In the genomic region with DNA sequence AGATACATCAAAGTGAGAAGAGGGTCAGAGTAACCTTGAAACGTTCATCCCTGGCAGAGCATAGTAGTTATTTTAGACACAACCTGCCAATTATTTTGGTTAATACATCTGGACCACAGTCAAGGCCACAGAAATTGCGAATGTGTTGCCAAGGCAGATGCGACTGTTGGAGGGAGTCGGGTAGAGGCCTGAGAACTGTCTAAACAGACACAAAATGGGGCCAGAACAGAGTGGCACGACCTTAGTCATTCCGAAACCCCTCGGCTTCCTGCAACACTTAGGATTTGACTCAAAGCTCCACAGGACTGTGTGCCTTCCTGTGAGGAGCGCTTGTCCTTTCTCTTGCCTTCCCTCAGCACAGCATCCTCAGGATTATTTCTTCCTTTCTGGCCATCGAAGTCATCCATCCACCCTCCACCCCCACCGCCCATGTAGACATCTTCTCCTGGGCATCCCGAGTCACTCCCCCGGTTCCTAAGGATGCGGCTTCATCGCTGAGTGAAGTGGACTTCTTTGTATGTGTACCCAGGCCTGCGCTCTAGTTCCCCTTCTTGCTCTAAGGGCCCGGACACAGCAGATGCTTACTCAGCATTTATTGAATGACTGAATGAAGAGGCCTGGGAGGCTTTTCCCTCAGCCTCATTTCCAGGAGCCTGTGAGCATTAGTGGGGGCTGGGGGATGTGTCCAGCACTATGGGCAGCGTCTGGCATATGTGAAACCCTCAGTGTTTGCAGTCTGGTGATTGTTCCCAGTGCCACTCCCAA, we compare ENCODE assay signal across 27 mouse cellular contexts. TPM values are rescaled to one million over a fixed set of nuclear protein-coding genes. Genes with fewer than 3 reads are reported as not detected.
A peak's percentile ranks its signal among the peaks of the same experiment; 100 is the strongest.
DNase-seq lines count a peak whose midpoint lies in the region; ATAC-seq lines count a peak whose summit lies in the region.
"Had no signal": no experiment of that assay in that cellular context is flagged by ENCODE, and none has a peak within 500 bp of the region (broad histone marks: within the 10 kb centered on the region; RNA-seq: fewer than 3 reads in every experiment).

No protein-coding gene starts in this region.

- no peaks in the 10 kb centered on the region for H3K36me3 ChIP-seq in midbrain, embryonic 16.5 days (ENCODE audit: control insufficient read depth, insufficient read depth, low read length)
- H3K36me3 ChIP-seq: embryonic facial prominence, embryonic 12.5 days; heart, embryonic 13.5 days; limb, embryonic 12.5 days; liver, embryonic 15.5 days; midbrain, embryonic 10.5 days; neural tube, embryonic 13.5 days had no signal

- H3K9me3 ChIP-seq in midbrain, embryonic 16.5 days (replicated peaks; ENCODE audit: control insufficient read depth, low read length, poor library complexity, severe bottlenecking): no peaks in the 10 kb centered on the region
- H3K9me3 ChIP-seq: embryonic facial prominence, embryonic 12.5 days; heart, embryonic 13.5 days; limb, embryonic 12.5 days; liver, embryonic 15.5 days; midbrain, embryonic 10.5 days; neural tube, embryonic 13.5 days had no signal

- H3K4me2 ChIP-seq in midbrain, embryonic 16.5 days (ENCODE audit: low read length): no peak overlapping the region
- H3K4me2 ChIP-seq: embryonic facial prominence, embryonic 12.5 days; heart, embryonic 13.5 days; limb, embryonic 12.5 days; liver, embryonic 15.5 days; neural tube, embryonic 13.5 days had no signal

- peak; percentile 67 to 86 for DNase-seq in adrenal gland, adult (ENCODE audit: inconsistent age in 2 of 2, low spot score in 1 of 2)
- DNase-seq in adrenal gland, postnatal 4 days (ENCODE audit: low spot score in 2 of 2): no peak
- DNase-seq in ovary, adult 18-20 months (ENCODE audit: low spot score): peak; percentile 77
- DNase-seq in ovary, postnatal 10 days (ENCODE audit: low spot score): no peak
- DNase-seq in adrenal gland, postnatal 10 days: peak; percentile 60
- DNase-seq in testis, postnatal 10 days (ENCODE audit: low spot score): peak; percentile 60
- no peak for DNase-seq in heart, postnatal 4 days
- DNase-seq: cerebellum, adult 8-10 months; gastrocnemius, postnatal 14 days; kidney, adult 9 months; kidney, postnatal 4 days; lung, postnatal 36 days; right cerebral cortex, adult 18-20 months; thymus, postnatal 25 days had no signal

- H3K4me3 ChIP-seq in midbrain, embryonic 16.5 days (ENCODE audit: low read depth, low read length): no peak overlapping the region
- H3K4me3 ChIP-seq: embryonic facial prominence, embryonic 12.5 days; heart, embryonic 13.5 days; limb, embryonic 12.5 days; liver, embryonic 15.5 days; midbrain, embryonic 10.5 days; neural tube, embryonic 13.5 days had no signal

- no peak overlapping the region for H3K27ac ChIP-seq in midbrain, embryonic 16.5 days (ENCODE audit: low read length)
- H3K27ac ChIP-seq: embryonic facial prominence, embryonic 12.5 days; heart, embryonic 13.5 days; limb, embryonic 12.5 days; liver, embryonic 15.5 days; midbrain, embryonic 10.5 days; neural tube, embryonic 13.5 days had no signal

- H3K9ac ChIP-seq in midbrain, embryonic 16.5 days (ENCODE audit: low read depth, low read length): no peak overlapping the region
- H3K9ac ChIP-seq: embryonic facial prominence, embryonic 12.5 days; heart, embryonic 13.5 days; limb, embryonic 12.5 days; liver, embryonic 15.5 days; neural tube, embryonic 13.5 days had no signal

- no peak for ATAC-seq in midbrain, embryonic 16.5 days
- ATAC-seq: inflammation-experienced regulatory T-cells, adult 6 months had no signal

- 84% methylated on average over 17 of the region's 17 CpGs for WGBS in midbrain, embryonic 16.5 days

- H3K27me3 ChIP-seq in midbrain, embryonic 16.5 days (ENCODE audit: control insufficient read depth, insufficient read depth, low read depth, low read length): no peaks in the 10 kb centered on the region
- H3K27me3 ChIP-seq: embryonic facial prominence, embryonic 12.5 days; heart, embryonic 13.5 days; limb, embryonic 12.5 days; liver, embryonic 15.5 days; neural tube, embryonic 13.5 days had no signal

- H3K4me1 ChIP-seq in midbrain, embryonic 16.5 days (ENCODE audit: control insufficient read depth, insufficient read depth, low read length): no peaks in the 10 kb centered on the region
- H3K4me1 ChIP-seq: limb, embryonic 12.5 days; liver, embryonic 15.5 days; midbrain, embryonic 10.5 days; neural tube, embryonic 13.5 days had no signal

RNA-seq across cellular contexts. Expression of a gene that starts 12.7 kb away (rescaled TPM):
- not detected for total RNA-seq in adrenal gland, postnatal 4 days (2021)
- 1 to 10 TPM in 1 of 2 experiments, not detected in 1; 3.9 TPM for total RNA-seq in adrenal gland, postnatal 10 days (2021)
- total RNA-seq in heart, postnatal 4 days (2021): not detected
- polyA plus RNA-seq in midbrain, embryonic 16.5 days (2015; fragmentation: Nextera tagmentation; extraction: Ambion mirVana): not detected in 2 replicates
- total RNA-seq: adrenal gland, adult 18-20 months; gastrocnemius, postnatal 14 days; hematopoietic stem cell, adult 5-6 weeks; layer of hippocampus, postnatal 10 days had no signal
- polyA plus RNA-seq: cortical plate, adult 2 months; embryonic facial prominence, embryonic 12.5 days; heart, embryonic 13.5 days; inflammation-experienced regulatory T-cells, adult 6 months; limb, embryonic 12.5 days; liver, embryonic 15.5 days; midbrain, embryonic 10.5 days; neural tube, embryonic 13.5 days; stomach, embryonic 14.5 days had no signal

RNA-seq across cellular contexts. Expression of a gene that starts 35.0 kb away (rescaled TPM):
- 10 to 100 TPM; 23.7 to 25.1 TPM for total RNA-seq in adrenal gland, postnatal 4 days (2021)
- 10 to 100 TPM; 18.1 TPM for total RNA-seq in adrenal gland, postnatal 10 days (2021)
- 10 to 100 TPM; 13.2 to 16.4 TPM for total RNA-seq in heart, postnatal 4 days (2021)
- 30.3 and 31.8 TPM in 2 replicates for polyA plus RNA-seq in midbrain, embryonic 16.5 days (2015; fragmentation: Nextera tagmentation; extraction: Ambion mirVana)

Comparison
In these comparisons a context has a peak if more than half of its experiments do, and no peak if none do; other contexts are left out.
1. DNase-seq: peak in adrenal gland, adult (2 of 2), ovary, adult 18-20 months (single experiment), adrenal gland, postnatal 10 days (single experiment) and testis, postnatal 10 days (single experiment); none in adrenal gland, postnatal 4 days (0 of 2), ovary, postnatal 10 days (single experiment) and heart, postnatal 4 days (single experiment).